9 mouse cellular contexts compared by ENCODE assay signal in the genomic region with DNA sequence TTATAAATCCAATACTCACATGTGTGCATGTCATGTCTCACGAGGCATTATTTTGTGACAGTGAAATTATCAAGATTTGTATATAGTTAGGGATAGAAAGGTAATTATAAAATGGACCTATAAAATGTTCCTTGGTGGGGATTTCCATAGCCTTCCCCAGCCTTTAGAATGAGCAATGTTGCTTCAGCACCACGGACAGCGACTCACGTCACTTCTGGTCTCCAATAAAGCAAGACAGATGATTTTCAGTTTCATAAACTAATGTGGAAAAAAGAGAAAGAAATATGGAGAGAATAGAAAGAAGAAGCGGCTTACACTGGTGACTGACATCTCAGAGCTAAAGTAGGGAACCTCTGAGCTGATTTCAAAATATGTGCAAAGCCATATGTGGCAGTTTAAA. TPM values are rescaled to one million over a fixed set of nuclear protein-coding genes. Genes with fewer than 3 reads are reported as not detected.
DNase-seq lines count a peak whose midpoint lies in the region; ATAC-seq and TF ChIP-seq lines count a peak whose summit lies in the region.
"Had no signal": no experiment of that assay in that cellular context is flagged by ENCODE, and none has a peak within 500 bp of the region (broad histone marks: within the 10 kb centered on the region; RNA-seq: fewer than 3 reads in every experiment).

No protein-coding gene starts in this region.

- no peaks in the 10 kb centered on the region for H3K9me3 ChIP-seq in heart, embryonic 10.5 days
- no peaks in the 10 kb centered on the region for H3K9me3 ChIP-seq in heart, embryonic 12.5 days (replicated peaks)
- H3K9me3 ChIP-seq in stomach, postnatal 0 days (ENCODE audit: control insufficient read depth, low read length) = no peaks in the 10 kb centered on the region

- no peak for TF ChIP-seq EP300 in stomach, postnatal 0 days (optimal IDR thresholded peaks at IDR 0.05)

- no peak overlapping the region for H3K9ac ChIP-seq in heart, embryonic 12.5 days
- no peak overlapping the region for H3K9ac ChIP-seq in stomach, postnatal 0 days (ENCODE audit: low read length)

- H3K36me3 ChIP-seq in heart, embryonic 10.5 days = no peaks in the 10 kb centered on the region
- no peaks in the 10 kb centered on the region for H3K36me3 ChIP-seq in heart, embryonic 12.5 days
- no peaks in the 10 kb centered on the region for H3K36me3 ChIP-seq in stomach, postnatal 0 days (ENCODE audit: control insufficient read depth, insufficient read depth, low read length)

- no peak overlapping the region for H3K4me3 ChIP-seq in heart, embryonic 10.5 days
- no peak overlapping the region for H3K4me3 ChIP-seq in heart, embryonic 12.5 days
- no peak overlapping the region for H3K4me3 ChIP-seq in stomach, postnatal 0 days (ENCODE audit: low read depth, low read length)
- H3K4me3 ChIP-seq in layer of hippocampus, adult 2 months = no peak overlapping the region

- 11% methylated on average over 5 of the region's 5 CpGs for WGBS in heart, embryonic 10.5 days
- 14% methylated on average over 5 of the region's 5 CpGs for WGBS in heart, embryonic 12.5 days
- WGBS in stomach, postnatal 0 days = 8% methylated on average over 5 of the region's 5 CpGs

- DNase-seq in heart, embryonic 10.5 days (ENCODE audit: low spot score) = peak; percentile 81
- peak; percentile 88 for DNase-seq in CD4-positive, CD25-positive, alpha-beta regulatory T cell, adult 2 months (ENCODE audit: low read depth, low spot score)
- peak; percentile 49 for DNase-seq in brain, embryonic 14.5 days (ENCODE audit: low read depth)
- DNase-seq in kidney, postnatal 4 days = peak; percentile 88 to 89
- DNase-seq in stomach, postnatal 0 days (ENCODE audit: low spot score) = peak; percentile 74
- DNase-seq in layer of hippocampus, adult 2 months (ENCODE audit: low spot score in 2 of 2) = no peak
- DNase-seq in spleen, postnatal 36 days (ENCODE audit: low spot score in 2 of 2) = no peak

- no peak for TF ChIP-seq POLR2A in brain, embryonic 14.5 days (IDR thresholded peaks at IDR 0.05; ENCODE audit: borderline replicate concordance, extremely low read depth, insufficient read depth, insufficient read length, poor library complexity, severe bottlenecking)

- TF ChIP-seq CTCF in brain, embryonic 14.5 days (IDR thresholded peaks at IDR 0.05; ENCODE audit: borderline replicate concordance, extremely low read depth, insufficient read depth, insufficient read length) = no peak
- TF ChIP-seq CTCF in stomach, postnatal 0 days (IDR thresholded peaks at IDR 0.05; ENCODE audit: low read depth) = no peak
- no peak for TF ChIP-seq CTCF in layer of hippocampus, adult 2 months (conservative IDR thresholded peaks at IDR 0.05)

- no peaks in the 10 kb centered on the region for H3K27me3 ChIP-seq in heart, embryonic 10.5 days (ENCODE audit: insufficient read depth, poor library complexity, severe bottlenecking)
- H3K27me3 ChIP-seq in heart, embryonic 12.5 days (replicated peaks) = 0 out of 2 replicates have a peak, but pooled peaks cover 8% of the 10 kb centered on the region
- H3K27me3 ChIP-seq in stomach, postnatal 0 days (ENCODE audit: control insufficient read depth, insufficient read depth, low read length) = no peaks in the 10 kb centered on the region

- ATAC-seq in heart, embryonic 12.5 days (ENCODE audit: insufficient number of reproducible peaks, low FRiP score) = no peak
- ATAC-seq in stomach, postnatal 0 days (ENCODE audit: low FRiP score, low TSS enrichment) = no peak

- H3K4me1 ChIP-seq in heart, embryonic 10.5 days = no peaks in the 10 kb centered on the region
- H3K4me1 ChIP-seq in heart, embryonic 12.5 days (replicated peaks) = no peaks in the 10 kb centered on the region
- no peaks in the 10 kb centered on the region for H3K4me1 ChIP-seq in stomach, postnatal 0 days (replicated peaks; ENCODE audit: control insufficient read depth, insufficient read depth)

- no peak overlapping the region for H3K27ac ChIP-seq in heart, embryonic 10.5 days
- H3K27ac ChIP-seq in heart, embryonic 12.5 days (ENCODE audit: poor library complexity, severe bottlenecking) = no peak overlapping the region
- H3K27ac ChIP-seq in stomach, postnatal 0 days (replicated peaks) = no peak overlapping the region
- H3K27ac ChIP-seq in layer of hippocampus, adult 2 months = no peak overlapping the region

- no peak overlapping the region for H3K4me2 ChIP-seq in heart, embryonic 12.5 days
- H3K4me2 ChIP-seq in stomach, postnatal 0 days (replicated peaks; ENCODE audit: low read depth) = no peak overlapping the region

RNA-seq across cellular contexts. Expression of gene 3110018I06Rik, which starts 23.7 kb away (rescaled TPM):
- polyA plus RNA-seq in heart, embryonic 10.5 days (2016; fragmentation: Nextera tagmentation; extraction: Ambion mirVana) = not detected in 2 replicates
- not detected in 2 replicates for polyA plus RNA-seq in heart, embryonic 12.5 days (2016; fragmentation: Nextera tagmentation; extraction: Ambion mirVana)
- polyA plus RNA-seq in brain, embryonic 14.5 days (2012; rRNA removed) = not detected in 2 replicates
- polyA plus RNA-seq in stomach, postnatal 0 days (2015; fragmentation: Nextera tagmentation; extraction: Ambion mirVana) = not detected in 2 replicates
- total RNA-seq in layer of hippocampus, adult 2 months (2021) = not detected
- polyA plus RNA-seq: heart, embryonic 16.5 days had no signal

Comparison
In these comparisons a context has a peak if more than half of its experiments do, and no peak if none do; other contexts are left out.
1. DNase-seq: peak in heart, embryonic 10.5 days (single experiment), CD4-positive, CD25-positive, alpha-beta regulatory T cell, adult 2 months (single experiment), brain, embryonic 14.5 days (single experiment), kidney, postnatal 4 days (2 of 2) and stomach, postnatal 0 days (single experiment); none in layer of hippocampus, adult 2 months (0 of 2) and spleen, postnatal 36 days (0 of 2).